10 mouse cellular contexts compared by ENCODE assay signal in genomic region chr17:10094108-10094521, GRCm38 (mm10).
A peak's percentile ranks its signal among the peaks of the same experiment; 100 is the strongest.
DNase-seq lines count a peak whose midpoint lies in the region; ATAC-seq lines count a peak whose summit lies in the region.
"Had no signal": no experiment of that assay in that cellular context is flagged by ENCODE, and none has a peak within 500 bp of the region (broad histone marks: within the 10 kb centered on the region; RNA-seq: fewer than 3 reads in every experiment).

No protein-coding gene starts in this region.

- no peaks in the 10 kb centered on the region for H3K4me1 ChIP-seq in hindbrain, embryonic 16.5 days (ENCODE audit: control insufficient read depth, insufficient read depth, low read depth, low read length)
- H3K4me1 ChIP-seq: embryonic facial prominence, embryonic 12.5 days had no signal

- peak; percentile 54 to 75 for DNase-seq in adrenal gland, adult (ENCODE audit: inconsistent age in 2 of 2, low spot score in 1 of 2)
- DNase-seq in adrenal gland, postnatal 4 days (ENCODE audit: low spot score in 2 of 2): no peak
- peak; percentile 50 for DNase-seq in gastrocnemius, postnatal 10 days
- DNase-seq in kidney, adult 9 months: peak; percentile 65
- peak; percentile 54 for DNase-seq in ovary, adult 18-20 months (ENCODE audit: low spot score)
- no peak for DNase-seq in spleen, postnatal 10 days (ENCODE audit: low spot score in 2 of 2)
- DNase-seq in retina, postnatal 1 day: no peak

- no peak for ATAC-seq in hindbrain, embryonic 16.5 days

- peaks cover 3% of the 10 kb centered on the region; the same call in 1 of the 2 replicates for H3K9me3 ChIP-seq in hindbrain, embryonic 16.5 days (ENCODE audit: control insufficient read depth, low read length)
- H3K9me3 ChIP-seq: embryonic facial prominence, embryonic 12.5 days had no signal

- no peak overlapping the region for H3K9ac ChIP-seq in hindbrain, embryonic 16.5 days (ENCODE audit: low read depth, low read length)
- H3K9ac ChIP-seq: embryonic facial prominence, embryonic 12.5 days had no signal

- no peak overlapping the region for H3K4me2 ChIP-seq in hindbrain, embryonic 16.5 days (ENCODE audit: low read length)
- H3K4me2 ChIP-seq: embryonic facial prominence, embryonic 12.5 days; midbrain, embryonic 11.5 days had no signal

- no peak overlapping the region for H3K27ac ChIP-seq in hindbrain, embryonic 16.5 days (ENCODE audit: low read depth, low read length)
- H3K27ac ChIP-seq: embryonic facial prominence, embryonic 12.5 days had no signal

- no peak overlapping the region for H3K4me3 ChIP-seq in hindbrain, embryonic 16.5 days (ENCODE audit: low read length)
- H3K4me3 ChIP-seq: embryonic facial prominence, embryonic 12.5 days had no signal

- 79% methylated on average over 3 of the region's 3 CpGs for WGBS in hindbrain, embryonic 16.5 days

- no peaks in the 10 kb centered on the region for H3K27me3 ChIP-seq in hindbrain, embryonic 16.5 days (replicated peaks; ENCODE audit: control insufficient read depth, insufficient read depth, low read length)
- H3K27me3 ChIP-seq: embryonic facial prominence, embryonic 12.5 days had no signal

- H3K36me3 ChIP-seq in hindbrain, embryonic 16.5 days (ENCODE audit: control insufficient read depth, insufficient read depth, low read length): no peaks in the 10 kb centered on the region
- H3K36me3 ChIP-seq: embryonic facial prominence, embryonic 12.5 days had no signal

Comparison
In these comparisons a context has a peak if more than half of its experiments do, and no peak if none do; other contexts are left out.
1. DNase-seq: peak in adrenal gland, adult (2 of 2), gastrocnemius, postnatal 10 days (single experiment), kidney, adult 9 months (single experiment) and ovary, adult 18-20 months (single experiment); none in adrenal gland, postnatal 4 days (0 of 2), spleen, postnatal 10 days (0 of 2) and retina, postnatal 1 day (single experiment).